Mouse (Mus musculus) brain, embryonic 18.5 days (tissue): ENCODE measurements at regions not wholly inside any gene's neighbourhood (a gene's known extent, or its start where the extent isn't known, plus 50 kb on each side); places are given as distances from the start of the nearest gene placed in this dataset.

Experiments
- DNase-seq: peaks from one replicate; pipeline ENCODE4 v3.0.0-alpha.2; 2012; ENCODE audit warnings: low read depth, low spot score

DNA sequence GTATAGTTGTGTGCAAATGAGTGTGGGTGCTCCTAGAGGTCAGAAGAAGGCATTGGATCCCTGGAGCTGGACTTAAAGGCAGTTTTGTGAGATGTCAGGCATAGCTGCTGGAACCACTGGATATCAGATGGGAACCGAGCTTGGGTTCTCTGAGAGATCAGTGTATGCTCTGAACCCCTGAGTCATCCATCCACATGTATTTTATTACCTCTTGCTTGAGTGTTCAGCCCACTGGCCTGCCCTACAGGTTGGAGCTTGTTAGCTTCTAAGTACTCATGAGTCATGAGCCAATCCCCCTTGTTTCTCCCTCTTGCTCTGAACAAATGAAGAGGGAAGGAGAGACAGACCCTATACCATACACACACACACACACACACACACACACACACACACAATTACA lies 119.4 kb upstream of the Gdnf start:
- no peak for DNase-seq

GRCm38 (mm10) chr15:7692096-7692495 lies 118.5 kb upstream of the Gdnf start:
- no peak for DNase-seq

DNA sequence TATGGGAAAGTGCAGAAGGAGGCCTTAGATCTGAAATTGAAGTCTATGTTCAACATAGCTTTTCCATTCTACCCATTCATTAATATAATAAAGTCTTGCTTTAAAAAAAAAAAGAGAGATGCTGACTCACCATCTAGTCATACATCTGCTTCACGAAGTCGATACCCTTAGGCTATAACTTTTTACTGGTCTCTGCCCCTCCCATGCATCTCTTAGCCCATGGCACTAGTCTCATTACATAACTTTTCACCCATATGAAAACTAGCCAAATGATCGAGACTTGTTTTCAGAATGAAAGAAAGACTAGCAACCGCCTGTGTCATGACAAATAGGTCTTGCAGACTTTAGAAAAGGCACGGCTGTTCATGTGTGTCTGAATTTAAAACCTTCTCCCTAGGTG lies 116.6 kb upstream of the Gdnf start:
- DNase-seq = no peak

DNA sequence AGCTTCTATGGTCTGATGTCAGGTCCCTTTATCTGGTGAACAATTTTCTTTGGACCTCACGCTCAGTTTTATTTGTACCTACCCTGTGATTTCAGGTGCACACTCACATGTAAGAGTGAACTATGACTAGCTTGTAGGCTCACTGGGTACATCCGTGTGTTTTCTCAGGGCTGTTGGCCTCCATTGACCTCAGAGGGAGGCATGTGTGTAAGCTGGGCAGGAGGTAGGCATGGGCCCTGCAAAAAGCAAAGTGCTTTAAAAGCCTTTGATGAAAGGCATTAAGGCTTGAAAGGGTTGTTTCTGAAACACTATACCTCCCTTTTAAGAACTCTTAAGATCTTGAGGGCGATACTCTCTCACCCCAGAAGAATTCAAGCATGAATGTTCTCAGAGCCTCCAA lies 112.9 kb upstream of the Gdnf start:
- DNase-seq = no peak

GRCm38 (mm10) chr15:7708836-7709235 lies 101.8 kb upstream of the Gdnf start:
- DNase-seq = no peak

GRCm38 (mm10) chr15:7714641-7715040 lies 96.0 kb upstream of the Gdnf start:
- no peak for DNase-seq

- DNase-seq = no peak
These were observed 94.5 kb upstream of the Gdnf start for GRCm38 (mm10) chr15:7716188-7716587.

DNA sequence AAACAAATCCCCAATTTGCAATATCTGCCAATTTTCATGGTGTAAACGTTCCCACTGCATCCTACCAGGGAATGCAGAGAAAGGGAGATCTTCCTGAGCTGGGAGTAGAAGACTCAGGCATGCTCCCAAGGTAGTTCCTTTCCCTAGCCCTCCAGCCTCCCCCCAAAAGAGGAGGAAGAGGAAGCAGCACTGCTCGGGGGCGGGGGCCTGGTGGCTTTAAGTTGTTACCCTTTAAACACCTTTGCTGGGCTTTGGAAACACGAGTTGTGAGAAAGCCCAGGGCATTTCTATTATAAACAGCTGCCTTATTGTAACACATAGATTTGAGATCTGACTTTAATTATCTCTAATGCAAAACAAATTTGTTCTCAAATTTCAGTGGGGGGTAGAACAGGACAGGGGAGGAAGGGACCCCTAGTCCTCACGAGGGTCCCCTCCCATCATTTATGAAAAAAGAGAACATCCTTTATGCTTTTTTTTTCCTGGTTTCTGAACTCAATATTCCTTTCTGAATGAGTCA lies 87.4 kb upstream of the Gdnf start:
- DNase-seq = no peak

DNA sequence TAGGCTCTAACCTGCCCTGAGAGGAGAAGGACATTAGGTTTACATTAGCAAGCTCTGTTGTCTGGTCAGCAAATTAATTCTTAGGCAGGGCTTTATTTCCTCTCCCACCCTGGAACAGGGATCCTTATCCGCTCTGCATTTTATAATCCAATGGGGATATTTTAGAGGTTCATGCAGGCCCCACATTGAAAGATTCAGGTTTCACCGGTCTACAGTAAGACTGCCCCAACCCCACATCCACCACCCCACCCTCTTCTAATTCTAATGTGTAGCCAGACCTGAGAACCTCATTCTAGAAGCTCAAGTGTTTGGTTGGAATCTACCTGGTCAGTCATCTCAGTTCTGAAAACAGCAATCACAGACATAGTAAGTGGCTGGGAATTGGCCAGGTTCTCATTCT lies 86.9 kb upstream of the Gdnf start:
- no peak for DNase-seq

GRCm38 (mm10) chr15:7725505-7725904 lies 85.1 kb upstream of the Gdnf start:
- peak; percentile 8 for DNase-seq

- DNase-seq = no peak
These were observed 63.1 kb upstream of the Gdnf start for GRCm38 (mm10) chr15:7747586-7747985.

DNA sequence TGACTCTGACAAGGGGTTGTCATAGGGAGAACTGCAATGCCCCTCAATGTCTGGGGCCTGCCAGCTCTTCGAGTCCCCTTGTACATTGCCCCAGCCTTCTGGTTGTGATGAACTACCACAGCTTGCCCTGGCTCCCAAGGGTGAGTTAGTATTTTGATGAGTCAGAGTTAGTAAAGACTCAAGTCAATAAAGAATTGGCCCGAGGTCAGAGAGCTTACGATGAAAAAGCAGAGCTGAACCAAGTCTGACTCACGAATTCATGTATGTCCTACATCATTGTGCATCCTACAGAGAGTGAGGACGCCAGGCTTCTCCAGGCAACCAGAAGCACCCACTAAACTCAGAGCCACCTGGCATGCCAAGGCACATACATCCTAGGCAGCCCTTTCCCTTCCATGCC lies 60.2 kb upstream of the Gdnf start:
- no peak for DNase-seq
